Mouse (Mus musculus) MEL (cell line): ENCODE data around the gene Tbc1d1. TPM values are rescaled to one million over a fixed set of nuclear protein-coding genes. Genes with fewer than 3 reads are reported as not detected.

Source experiments
- DNase-seq: peaks from one replicate; pipeline ENCODE4 v3.0.0; 2011; ENCODE audit warnings: low read depth, low spot score
- H3K27ac ChIP-seq: 2 replicates; pipeline ENCODE4 v1.5.1; 2012; ENCODE audit warnings: low read depth, mild to moderate bottlenecking, control low read depth, low read length, moderate library complexity; ENCODE audit not compliant: control insufficient read depth
- H3K27me3 ChIP-seq, 2 experiments: fragments of 150-350 bp in 1 of 2; sonication (generic) in 1 of 2; 2 replicates each; pipeline ENCODE4 v1.6.1; 2012; ENCODE audit warnings: low read length in 2 of 2, mild to moderate bottlenecking in 2 of 2, improper control_type of control experiment in 1 of 2, moderate library complexity in 1 of 2; ENCODE audit not compliant: insufficient read depth in 2 of 2, control insufficient read depth in 1 of 2
- H3K36me3 ChIP-seq, 2 experiments: 2 replicates each; pipeline ENCODE4 v1.6.1; 2012 to 2014; ENCODE audit warnings: low read length in 2 of 2, improper control_type of control experiment in 1 of 2, inconsistent platforms in 1 of 2, mild to moderate bottlenecking in 1 of 2; ENCODE audit not compliant: insufficient read depth in 2 of 2, control insufficient read depth in 1 of 2
- H3K4me1 ChIP-seq, 2 experiments: fragments of 150-350 bp in 1 of 2; sonication (generic) in 1 of 2; 2 replicates each; pipeline ENCODE4 v1.6.1; 2012; ENCODE audit warnings: low read length in 2 of 2, improper control_type of control experiment in 1 of 2, mild to moderate bottlenecking in 1 of 2; ENCODE audit not compliant: insufficient read depth in 2 of 2, control insufficient read depth in 1 of 2
- H3K4me3 ChIP-seq, 2 experiments: fragments of 150-350 bp in 1 of 2; sonication (generic) in 1 of 2; 2 replicates each; pipeline ENCODE4 v1.5.1; 2012; ENCODE audit warnings: low read depth in 2 of 2, low read length in 2 of 2, mild to moderate bottlenecking in 2 of 2, moderate library complexity in 2 of 2, control low read depth in 1 of 2, improper control_type of control experiment in 1 of 2; ENCODE audit not compliant: control insufficient read depth in 1 of 2, insufficient read depth in 1 of 2
- H3K79me2 ChIP-seq: 2 replicates; pipeline ENCODE4 v1.6.1; 2012; ENCODE audit warnings: mild to moderate bottlenecking, low read length, moderate library complexity; ENCODE audit not compliant: control insufficient read depth, poor library complexity, insufficient read depth
- H3K9ac ChIP-seq: 2 replicates; pipeline ENCODE4 v1.6.1; 2012; ENCODE audit warnings: low read depth, mild to moderate bottlenecking, control low read depth, low read length, moderate library complexity; ENCODE audit not compliant: control insufficient read depth, poor library complexity, severe bottlenecking
- H3K9me3 ChIP-seq: fragments of 150-350 bp; sonication (generic); replicated peaks from 2 replicates; pipeline ENCODE4 v1.6.1; 2012; ENCODE audit warnings: mild to moderate bottlenecking, low read length, improper control_type of control experiment, moderate library complexity; ENCODE audit not compliant: insufficient read depth
- CHD2 ChIP-seq: IDR thresholded peaks from 2 replicates; pipeline ENCODE4 v1.6.1; 2011; ENCODE audit warnings: low read length, improper control_type of control experiment
- ELF1 ChIP-seq: IDR thresholded peaks from 2 replicates; pipeline ENCODE4 v1.6.1; 2014; ENCODE audit warnings: low read depth, mild to moderate bottlenecking, inconsistent platforms, low read length, improper control_type of control experiment, moderate library complexity
- EP300 ChIP-seq, 2 experiments: IDR thresholded peaks; 2 replicates each; pipeline ENCODE4 v1.6.1; 2011; ENCODE audit warnings: improper control_type of control experiment in 2 of 2, low read length in 2 of 2, low read depth in 1 of 2, mild to moderate bottlenecking in 1 of 2
- GABPA ChIP-seq: IDR thresholded peaks from 2 replicates; pipeline ENCODE4 v1.6.1; 2012; ENCODE audit warnings: low read depth, mild to moderate bottlenecking, inconsistent platforms, low read length, improper control_type of control experiment, moderate library complexity
- GATA1 ChIP-seq: IDR thresholded peaks from 2 replicates; pipeline ENCODE4 v1.6.1; 2011; ENCODE audit warnings: low read depth, low read length, improper control_type of control experiment
- HCFC1 ChIP-seq: IDR thresholded peaks from 2 replicates; pipeline ENCODE4 v1.6.1; 2012; ENCODE audit warnings: low read depth, mild to moderate bottlenecking, inconsistent platforms, low read length, improper control_type of control experiment, moderate library complexity
- KAT2A ChIP-seq: conservative IDR thresholded peaks from 2 replicates; pipeline ENCODE4 v1.6.1; 2012; ENCODE audit warnings: low read depth, low read length, improper control_type of control experiment, inconsistent platforms
- MAX ChIP-seq: IDR thresholded peaks from 2 replicates; pipeline ENCODE4 v1.6.1; 2011; ENCODE audit warnings: low read length, improper control_type of control experiment
- MEF2A ChIP-seq: IDR thresholded peaks from 2 replicates; pipeline ENCODE4 v1.6.1; 2014; ENCODE audit warnings: low read depth, mild to moderate bottlenecking, inconsistent platforms, low read length, improper control_type of control experiment; ENCODE audit not compliant: poor library complexity, insufficient replicate concordance, severe bottlenecking; ENCODE audit errors: extremely low read depth
- MXI1 ChIP-seq: IDR thresholded peaks from 2 replicates; pipeline ENCODE4 v1.6.1; 2011; ENCODE audit warnings: mild to moderate bottlenecking, low read depth, low read length, improper control_type of control experiment
- MYB ChIP-seq: IDR thresholded peaks from 2 replicates; pipeline ENCODE4 v1.6.1; 2011; ENCODE audit warnings: mild to moderate bottlenecking, low read depth, low read length, improper control_type of control experiment
- NELFE ChIP-seq: IDR thresholded peaks from 2 replicates; pipeline ENCODE4 v1.6.1; 2011; ENCODE audit warnings: low read depth, low read length, improper control_type of control experiment
- POLR2A ChIP-seq, 2 experiments: IDR thresholded peaks; 2 replicates each; pipeline ENCODE4 v1.6.1; 2011 to 2012; ENCODE audit warnings: low read length in 2 of 2, mild to moderate bottlenecking in 2 of 2, control low read depth in 1 of 2, improper control_type of control experiment in 1 of 2, low read depth in 1 of 2, moderate library complexity in 1 of 2; ENCODE audit not compliant: control insufficient read depth in 1 of 2, insufficient read depth in 1 of 2, poor library complexity in 1 of 2
- POLR2AphosphoS2 ChIP-seq: IDR thresholded peaks from 2 replicates; pipeline ENCODE4 v1.6.1; 2011; ENCODE audit warnings: low read length, improper control_type of control experiment
- RCOR1 ChIP-seq: IDR thresholded peaks from 2 replicates; pipeline ENCODE4 v1.6.1; 2012; ENCODE audit warnings: low read depth, mild to moderate bottlenecking, inconsistent platforms, low read length, improper control_type of control experiment
- SMC3 ChIP-seq: IDR thresholded peaks from 2 replicates; pipeline ENCODE4 v1.6.1; 2011; ENCODE audit warnings: low read depth, low read length, improper control_type of control experiment
- TCF12 ChIP-seq: IDR thresholded peaks from 2 replicates; pipeline ENCODE4 v1.6.1; 2014; ENCODE audit warnings: low read depth, mild to moderate bottlenecking, inconsistent platforms, low read length, improper control_type of control experiment, moderate library complexity
- ZC3H11A ChIP-seq: IDR thresholded peaks from 2 replicates; pipeline ENCODE4 v1.6.1; 2012; ENCODE audit warnings: low read depth, mild to moderate bottlenecking, inconsistent platforms, low read length, improper control_type of control experiment
- ZKSCAN1 ChIP-seq: IDR thresholded peaks from 2 replicates; pipeline ENCODE4 v1.6.1; 2012; ENCODE audit warnings: low read depth, mild to moderate bottlenecking, inconsistent platforms, low read length, improper control_type of control experiment, moderate library complexity
- ZNF384 ChIP-seq: IDR thresholded peaks from 2 replicates; pipeline ENCODE4 v1.6.1; 2012; ENCODE audit warnings: low read depth, mild to moderate bottlenecking, inconsistent platforms, low read length, improper control_type of control experiment
- polyA plus RNA-seq, 2 experiments: library from polyadenylated mRNA; stranded (reverse) in 1 of 2; unstranded in 1 of 2; fragments of >175 nt in 1 of 2; fragments of >200 nt in 1 of 2; gene quantifications; 2 replicates each; pipeline versions ENCODE4 v1.2.1 to v1.2.4; 2012; ENCODE audit warnings: low replicate concordance in 2 of 2, low read depth in 1 of 2; ENCODE audit not compliant: insufficient read length in 2 of 2, insufficient read depth in 1 of 2, missing spikeins in 1 of 2
- total RNA-seq: library from RNA; depleted of rRNA; stranded (reverse); fragments of 300-350 nt; gene quantifications from 2 replicates; pipeline ENCODE4 v1.2.3, GENCODE M21; 2012

Tbc1d1 gene
- total and polyA plus RNA-seq, 3 experiments = 22.5 to 24.4 TPM; not detected in 1

GRCm38 (mm10) chr5:64279668-64280067, 123.6 kb downstream of the Tbc1d1 start:
- H3K79me2 ChIP-seq = no peaks in the 10 kb centered on the region
- H3K36me3 ChIP-seq = peaks cover 0 to 7% of the 10 kb centered on the region in 2 experiments; a peak in 2 of 4 replicates
- no peak overlapping the region for H3K9ac ChIP-seq
- H3K9me3 ChIP-seq = no peaks in the 10 kb centered on the region
- TF ChIP-seq ZC3H11A (no peak), GATA1 (no peak), MXI1 (no peak), GABPA (no peak), MEF2A (no peak), ZNF384 (no peak), TCF12 (no peak), CHD2 (no peak), KAT2A (no peak), NELFE (no peak), SMC3 (no peak), MAX (no peak), ELF1 (no peak)
- no peak overlapping the region for H3K4me3 ChIP-seq
- DNase-seq = no peak
- H3K4me1 ChIP-seq = no peaks in the 10 kb centered on the region
- H3K27me3 ChIP-seq = no peaks in the 10 kb centered on the region
- H3K27ac ChIP-seq = no peak overlapping the region

GRCm38 (mm10) chr5:64280191-64280590, 124.1 kb downstream of the Tbc1d1 start:
- peaks cover 0 to 7% of the 10 kb centered on the region in 2 experiments; a peak in 2 of 4 replicates for H3K36me3 ChIP-seq
- no peak overlapping the region for H3K27ac ChIP-seq
- no peak for DNase-seq
- H3K27me3 ChIP-seq = no peaks in the 10 kb centered on the region
- TF ChIP-seq TCF12 (no peak), MYB (no peak), KAT2A (no peak), EP300 (IDR thresholded peaks at IDR 0.05; ENCODE audit: low read depth in 1 of 2, low read length in 2 of 2) (no peak), POLR2AphosphoS2 (no peak), POLR2A (IDR thresholded peaks at IDR 0.05; ENCODE audit: control insufficient read depth in 1 of 2, insufficient read depth in 1 of 2, low read depth in 1 of 2, low read length in 2 of 2, poor library complexity in 1 of 2) (no peak), GABPA (no peak), HCFC1 (no peak), ZKSCAN1 (no peak), RCOR1 (no peak)
- TF ChIP-seq, all 39 proteins: peak for 0
- Histone ChIP-seq H3K9me3 (no peaks in the 10 kb centered on the region), H3K4me3 (no peak overlapping the region), H3K9ac (no peak overlapping the region), H3K4me1 (no peaks in the 10 kb centered on the region), H3K79me2 (no peaks in the 10 kb centered on the region)
